Mouse (Mus musculus): ENCODE results near the gene Sowahd. TPM values are rescaled to one million over a fixed set of nuclear protein-coding genes. Genes with fewer than 3 reads are reported as not detected.

Gene Sowahd
- polyA plus RNA-seq, 1 experiment from 2014 or later, result not detected

DNA sequence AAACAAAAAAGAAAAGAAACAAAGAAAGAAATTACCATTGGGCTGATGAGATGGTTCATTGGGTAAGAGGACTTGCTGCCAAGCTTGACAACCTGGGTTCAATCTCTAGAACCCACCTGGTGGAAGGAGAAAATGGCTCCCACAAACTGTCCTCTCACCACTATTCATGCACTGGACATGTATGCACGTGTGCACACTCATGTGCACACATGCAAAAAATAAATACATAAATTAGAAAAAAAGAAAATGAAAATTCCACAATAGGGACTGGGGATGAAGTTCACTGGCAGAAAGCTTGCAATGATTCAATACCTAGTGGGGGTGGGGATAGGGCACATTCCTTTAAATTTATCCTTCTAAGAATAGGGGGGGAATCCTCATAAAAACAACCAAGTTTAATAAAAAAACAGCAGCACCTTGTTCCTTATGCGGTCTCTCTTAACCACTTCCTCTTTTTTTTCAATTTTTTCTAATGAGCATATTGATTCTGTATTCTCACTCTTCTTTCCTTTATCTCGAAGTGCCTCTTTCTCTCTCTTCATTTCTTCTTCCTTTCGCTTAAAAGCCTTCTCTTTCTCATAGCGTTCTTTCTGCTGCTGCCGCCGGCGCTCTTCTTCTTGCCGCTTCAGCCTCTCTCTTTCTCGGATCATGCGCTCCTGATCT lies 46.6 kb downstream of the Sowahd start:
- no peak for ATAC-seq (ENCODE audit: insufficient number of reproducible peaks, insufficient read depth, low FRiP score, low read depth)
- H3K4me2 ChIP-seq (ENCODE audit: low read length), result no peak overlapping the region
- 84% methylated on average over 11 of the region's 11 CpGs for WGBS
- no peaks in the 10 kb centered on the region for H3K4me1 ChIP-seq (ENCODE audit: control insufficient read depth in 2 of 2, insufficient read depth in 2 of 2, low read length in 2 of 2)
- no peak overlapping the region for H3K27ac ChIP-seq (replicated peaks in 1 of 2; ENCODE audit: control insufficient read depth in 1 of 2, insufficient read depth in 1 of 2, low read depth in 2 of 2, low read length in 2 of 2)
- no peak overlapping the region for H3K4me3 ChIP-seq (ENCODE audit: control insufficient read depth in 1 of 2, insufficient read depth in 1 of 2, low read depth in 1 of 2, low read length in 2 of 2)
- H3K36me3 ChIP-seq (ENCODE audit: control insufficient read depth, insufficient read depth, low read length), result peaks cover 46% of the 10 kb centered on the region
- H3K27me3 ChIP-seq (ENCODE audit: control insufficient read depth, insufficient read depth, low read length), result no peaks in the 10 kb centered on the region
- H3K9ac ChIP-seq (ENCODE audit: low read length), result no peak overlapping the region
- no peaks in the 10 kb centered on the region for H3K9me3 ChIP-seq (ENCODE audit: control insufficient read depth, low read length)

DNA sequence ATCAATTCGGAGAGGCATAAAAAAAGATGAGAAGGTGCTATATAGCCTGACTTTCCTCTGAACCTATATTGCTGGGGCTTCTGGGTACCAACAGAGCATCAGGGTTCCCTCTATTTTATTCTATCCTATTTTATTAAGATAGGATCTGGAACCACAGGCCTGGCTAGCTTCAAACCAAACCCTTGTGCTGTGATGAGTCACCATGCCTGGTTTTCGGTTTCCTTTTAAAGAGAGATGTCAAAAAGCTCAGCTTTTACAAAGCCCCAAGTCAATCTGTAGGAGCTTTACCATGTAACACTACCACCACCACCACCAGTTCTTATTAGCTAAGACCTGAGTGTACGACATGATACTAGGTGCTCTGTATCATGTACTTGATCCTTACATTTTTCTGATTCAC lies 50.0 kb downstream of the Sowahd start:
- no peaks in the 10 kb centered on the region for H3K9me3 ChIP-seq (ENCODE audit: control insufficient read depth, low read length)
- peaks cover 52% of the 10 kb centered on the region for H3K36me3 ChIP-seq (ENCODE audit: control insufficient read depth, insufficient read depth, low read length)
- 90% methylated on average over 3 of the region's 3 CpGs for WGBS
- H3K27ac ChIP-seq (replicated peaks in 1 of 2; ENCODE audit: control insufficient read depth in 1 of 2, insufficient read depth in 1 of 2, low read depth in 2 of 2, low read length in 2 of 2), result no peak overlapping the region
- no peak overlapping the region for H3K9ac ChIP-seq (ENCODE audit: low read length)
- H3K27me3 ChIP-seq (ENCODE audit: control insufficient read depth, insufficient read depth, low read length), result no peaks in the 10 kb centered on the region
- ATAC-seq (ENCODE audit: insufficient number of reproducible peaks, insufficient read depth, low FRiP score, low read depth), result no peak
- H3K4me2 ChIP-seq (ENCODE audit: low read length), result no peak overlapping the region
- H3K4me3 ChIP-seq (ENCODE audit: control insufficient read depth in 1 of 2, insufficient read depth in 1 of 2, low read depth in 1 of 2, low read length in 2 of 2), result no peak overlapping the region
- H3K4me1 ChIP-seq (ENCODE audit: control insufficient read depth in 2 of 2, insufficient read depth in 2 of 2, low read length in 2 of 2), result no peaks in the 10 kb centered on the region

Other genes starting within 250 kb of the Sowahd start
- gene Ube2a, start 174.9 kb upstream of the Sowahd start, polyA plus RNA-seq (2014; fragmentation: Nextera tagmentation; extraction: Ambion mirVana), result 157 and 162 TPM in 2 replicates
- gene C330007P06Rik, start 174.7 kb upstream of the Sowahd start, polyA plus RNA-seq (2014; fragmentation: Nextera tagmentation; extraction: Ambion mirVana), result 20.0 and 21.1 TPM in 2 replicates
- 0.78 and 0.86 TPM in 2 replicates for gene Nkrf, start 145.9 kb upstream of the Sowahd start, polyA plus RNA-seq (2014; fragmentation: Nextera tagmentation; extraction: Ambion mirVana)
- 55.9 and 57.1 TPM in 2 replicates for gene Sept6, start 57.1 kb upstream of the Sowahd start, polyA plus RNA-seq (2014; fragmentation: Nextera tagmentation; extraction: Ambion mirVana)
- 409 and 451 TPM in 2 replicates for gene Rpl39, start 36.6 kb downstream of the Sowahd start, polyA plus RNA-seq (2014; fragmentation: Nextera tagmentation; extraction: Ambion mirVana)
- 14.3 and 14.9 TPM in 2 replicates for gene Upf3b, start 61.5 kb downstream of the Sowahd start, polyA plus RNA-seq (2014; fragmentation: Nextera tagmentation; extraction: Ambion mirVana)
- gene Nkap, start 78.0 kb downstream of the Sowahd start, polyA plus RNA-seq (2014; fragmentation: Nextera tagmentation; extraction: Ambion mirVana), result 12.8 and 13.0 TPM in 2 replicates
- gene Akap14, start 120.0 kb downstream of the Sowahd start, polyA plus RNA-seq (2014; fragmentation: Nextera tagmentation; extraction: Ambion mirVana), result 0.15 and 0.22 TPM in 2 replicates
- 948 and 990 TPM in 2 replicates for gene Ndufa1, start 142.3 kb downstream of the Sowahd start, polyA plus RNA-seq (2014; fragmentation: Nextera tagmentation; extraction: Ambion mirVana)
- gene Rnf113a1, start 142.4 kb downstream of the Sowahd start, polyA plus RNA-seq (2014; fragmentation: Nextera tagmentation; extraction: Ambion mirVana), result 6.3 and 7.4 TPM in 2 replicates
- not detected in 2 replicates for gene Gm9, start 162.2 kb downstream of the Sowahd start, polyA plus RNA-seq (2014; fragmentation: Nextera tagmentation; extraction: Ambion mirVana)
- gene Rhox1, start 173.4 kb downstream of the Sowahd start, polyA plus RNA-seq (2014; fragmentation: Nextera tagmentation; extraction: Ambion mirVana), result not detected in 2 replicates
- gene Rhox2a, start 196.1 kb downstream of the Sowahd start, polyA plus RNA-seq (2014; fragmentation: Nextera tagmentation; extraction: Ambion mirVana), result 0.26 TPM in 1 of 2 replicates, not detected in the other
- not detected in 2 replicates for gene Rhox3a, start 201.1 kb downstream of the Sowahd start, polyA plus RNA-seq (2014; fragmentation: Nextera tagmentation; extraction: Ambion mirVana)
- gene Rhox4a, start 216.5 kb downstream of the Sowahd start, polyA plus RNA-seq (2014; fragmentation: Nextera tagmentation; extraction: Ambion mirVana), result not detected in 2 replicates

All from heart, embryonic 14.5 days (tissue).